Mouse (Mus musculus) natural killer cell, adult 2 months (primary cell): ENCODE results near the gene Gfy.

Source experiments
- DNase-seq, 2 experiments: peaks; one replicate each; pipeline ENCODE4 v3.0.0; 2022; ENCODE audit warnings: low spot score in 2 of 2

Gene Gfy

GRCm38 (mm10) chr7:45150321-45150720, 29.0 kb downstream of the Gfy start:
- DNase-seq: no peak

DNA sequence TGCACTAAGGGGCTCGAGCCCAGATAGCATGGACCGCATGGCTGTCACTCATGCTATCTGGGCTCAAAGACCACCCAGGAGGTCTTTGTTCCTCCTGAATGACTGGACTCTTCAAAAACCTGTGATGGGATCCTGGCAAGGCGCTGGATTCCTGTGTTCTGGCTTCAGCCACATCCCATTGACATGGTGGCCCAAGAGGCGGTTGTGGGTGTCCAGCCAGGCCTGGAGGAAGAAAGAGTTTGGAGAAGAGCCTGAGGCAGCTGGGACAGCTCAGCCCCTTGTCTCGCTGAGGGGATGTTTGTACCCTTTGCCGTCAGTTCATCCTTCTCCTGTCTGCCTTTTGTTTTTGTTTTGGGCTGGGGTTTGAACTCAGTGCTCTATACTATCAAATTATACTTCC, 29.8 kb downstream of the Gfy start:
- no peak for DNase-seq

- DNase-seq: no peak
These were observed 30.8 kb downstream of the Gfy start for GRCm38 (mm10) chr7:45148534-45149098.

GRCm38 (mm10) chr7:45147899-45148298, 31.5 kb downstream of the Gfy start:
- no peak for DNase-seq

DNA sequence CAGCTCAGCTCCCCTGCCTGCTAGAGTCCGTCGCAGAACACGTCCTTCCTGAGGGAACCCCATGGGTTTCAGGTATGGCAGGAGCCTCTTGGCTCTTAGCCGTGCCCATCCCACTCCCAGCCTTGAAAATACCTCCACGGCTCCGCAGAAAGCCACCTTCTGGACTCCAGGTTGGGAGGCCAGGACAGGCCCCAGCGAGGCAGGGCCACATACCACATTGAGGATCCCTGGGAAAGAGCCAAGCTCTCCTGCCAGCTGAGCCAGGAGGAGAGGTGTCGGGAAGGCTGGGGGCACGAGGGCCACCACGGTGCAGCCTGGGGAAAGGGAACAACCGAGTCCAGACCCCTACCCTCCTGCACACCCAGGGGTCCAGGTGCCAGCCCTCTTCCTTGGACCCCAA, 32.1 kb downstream of the Gfy start:
- DNase-seq: no peak

GRCm38 (mm10) chr7:45145460-45145859, 33.9 kb downstream of the Gfy start:
- no peak for DNase-seq

GRCm38 (mm10) chr7:45144368-45145174, 34.8 kb downstream of the Gfy start:
- no peak for DNase-seq

- DNase-seq: no peak
These were observed 37.5 kb downstream of the Gfy start for GRCm38 (mm10) chr7:45141914-45142313.

DNA sequence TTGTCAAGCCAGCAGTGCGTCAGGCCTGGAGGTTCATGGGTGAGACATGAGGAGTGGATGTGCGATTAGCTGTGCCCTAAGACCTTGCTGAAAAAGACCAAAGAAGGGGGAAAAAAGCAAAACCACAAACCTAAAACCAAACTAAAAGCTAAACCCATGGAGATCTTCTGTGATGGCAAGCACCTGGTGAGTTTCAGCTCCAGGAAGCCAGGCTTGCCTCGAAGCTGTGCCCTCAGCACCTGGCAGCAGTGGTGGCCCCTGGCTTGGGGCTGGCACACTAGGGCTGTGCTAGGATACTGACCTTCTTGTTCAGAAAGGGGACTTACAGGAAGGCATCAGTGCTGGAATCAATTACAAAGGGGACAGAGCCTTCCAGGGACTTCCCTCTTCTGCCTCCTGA, 38.0 kb downstream of the Gfy start:
- no peak for DNase-seq

GRCm38 (mm10) chr7:45139904-45140723, 39.3 kb downstream of the Gfy start:
- DNase-seq: no peak

DNA sequence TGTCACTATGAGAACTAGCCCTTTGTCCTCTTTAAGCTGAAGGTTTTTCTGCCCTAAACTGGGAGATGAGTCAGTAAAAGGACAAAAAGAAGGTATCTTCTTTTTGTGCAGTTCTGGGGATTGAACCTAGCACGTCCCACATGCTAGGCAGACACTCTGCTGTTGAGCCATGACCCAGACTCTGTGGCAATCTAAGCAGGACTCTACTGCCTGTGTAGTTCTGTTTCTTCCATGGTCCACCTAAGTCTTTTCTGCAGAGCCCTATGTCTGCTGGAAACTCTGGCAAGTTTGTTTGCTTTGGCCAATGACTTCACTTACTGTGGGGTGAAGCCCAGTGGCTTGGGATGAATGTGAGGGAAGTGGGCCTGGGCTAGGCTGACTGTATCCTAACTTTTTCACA, 41.0 kb downstream of the Gfy start:
- no peak for DNase-seq

DNA sequence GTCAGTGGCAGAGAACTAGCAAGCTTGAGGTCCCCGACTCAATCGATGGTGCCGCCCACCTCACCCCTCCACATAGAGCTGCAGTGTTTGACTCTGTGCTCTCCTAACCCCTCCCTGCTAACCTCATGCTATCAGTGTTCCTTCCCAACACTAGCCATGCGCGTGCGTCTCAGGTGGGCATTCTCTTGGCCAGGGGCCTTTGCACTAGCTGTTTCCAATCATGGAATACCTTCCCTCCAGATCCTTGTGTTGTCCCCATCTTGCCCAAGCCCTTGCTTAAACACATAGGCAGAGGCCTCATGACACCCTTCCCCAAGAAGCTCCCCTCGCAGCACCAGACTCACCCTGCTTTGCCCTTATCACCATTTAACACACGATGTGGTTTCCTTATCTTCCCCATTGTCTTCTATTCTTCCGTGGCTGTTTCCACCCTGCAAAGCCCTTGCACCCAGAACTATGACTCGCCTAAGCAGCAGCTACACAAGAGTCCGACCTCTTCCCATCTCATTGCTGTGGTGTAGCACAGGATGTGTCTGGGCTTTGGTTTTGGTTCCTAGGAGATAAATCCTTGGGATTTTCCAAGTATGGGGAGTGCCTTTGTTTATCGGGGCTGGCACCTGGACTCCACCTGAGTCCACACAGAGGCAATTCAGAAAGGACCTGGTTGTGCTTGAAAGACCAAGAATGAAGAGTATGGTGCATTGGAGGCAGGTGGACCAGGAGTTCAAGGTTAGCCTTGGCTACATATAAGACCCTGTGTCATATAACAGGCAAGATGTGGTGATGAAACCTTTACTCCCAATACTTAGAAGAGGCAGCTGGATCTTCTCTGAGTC, 42.0 kb downstream of the Gfy start:
- DNase-seq: no peak

DNA sequence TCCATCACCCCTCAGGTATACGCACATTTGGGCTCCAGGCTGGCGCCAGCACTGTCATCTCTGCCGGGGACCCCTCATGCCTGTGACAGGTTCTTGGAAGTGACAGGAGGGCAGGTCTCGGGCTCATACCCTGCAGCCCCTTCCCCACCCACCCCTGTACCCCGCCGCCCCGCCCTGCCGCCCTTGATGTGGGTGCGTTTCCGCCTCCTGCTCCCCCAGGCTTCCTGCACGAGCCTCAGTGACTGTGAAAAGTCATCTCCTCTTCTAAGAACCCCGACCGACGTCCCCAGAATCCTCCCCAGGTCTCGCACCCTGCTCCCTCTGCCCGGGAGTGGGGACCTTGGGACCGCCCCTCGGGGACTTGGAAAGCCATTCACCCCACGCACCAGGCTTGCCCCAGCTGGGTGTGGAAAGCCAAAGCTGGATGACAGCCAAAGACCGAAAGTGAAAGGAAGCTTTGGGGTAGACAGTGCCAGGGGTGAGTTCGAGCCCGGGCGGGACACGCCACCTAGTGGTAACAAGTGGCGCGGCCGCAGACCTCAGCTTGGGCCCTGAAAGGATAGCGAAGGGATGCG, 43.3 kb downstream of the Gfy start, which contains the start of the genes Gm45713 and Flt3l:
Gm45713 (minus strand) TSS at position 239 of the 575 bp plus-strand sequence.
Flt3l (minus strand) TSS at position 440 of the 575 bp plus-strand sequence.
- DNase-seq: peak; percentile 90

DNA sequence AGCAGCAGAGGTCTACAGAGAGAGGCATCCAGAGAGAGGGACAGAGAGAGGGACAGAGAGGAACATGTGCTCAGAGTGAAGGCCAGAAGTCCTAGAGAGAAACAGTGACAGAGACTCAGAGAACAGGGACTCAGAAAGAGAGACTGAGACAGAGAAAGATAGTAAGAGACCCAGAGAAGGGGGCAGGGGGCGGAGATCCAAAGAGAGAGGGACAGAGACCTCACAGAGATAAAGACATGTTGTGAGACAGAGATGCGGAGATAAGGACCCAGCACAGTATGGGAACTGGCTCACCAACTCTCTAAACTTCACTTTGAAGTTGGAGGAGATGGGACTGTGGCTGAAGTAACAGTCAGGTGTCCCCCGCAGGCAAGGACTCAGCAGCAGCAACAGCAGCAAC, 44.0 kb downstream of the Gfy start:
- DNase-seq: no peak

DNA sequence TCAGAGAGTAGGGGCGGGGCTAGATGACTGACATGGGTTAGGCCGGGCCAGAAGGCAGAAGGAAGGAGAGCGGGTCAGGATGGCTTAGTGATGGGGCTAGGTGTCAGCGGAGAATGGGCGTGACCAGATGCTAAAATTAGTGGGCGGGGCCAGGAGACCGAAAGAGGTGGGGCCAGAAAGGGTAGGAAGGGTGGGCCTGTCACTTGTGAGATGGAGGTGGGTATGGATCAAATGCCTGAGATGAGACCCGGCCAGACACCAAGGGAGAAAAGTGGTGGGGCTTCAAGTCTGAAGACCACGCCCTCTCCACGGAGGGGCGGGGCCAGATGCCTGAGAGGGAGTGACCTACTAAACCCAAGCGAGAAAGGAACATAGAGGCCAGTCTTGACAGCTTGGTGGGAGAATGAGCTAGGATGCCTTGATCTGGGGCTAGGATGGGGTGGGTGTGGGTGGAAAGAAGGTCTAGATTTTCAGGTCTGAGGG, 44.8 kb downstream of the Gfy start:
- DNase-seq: peak; percentile 48 to 50

DNA sequence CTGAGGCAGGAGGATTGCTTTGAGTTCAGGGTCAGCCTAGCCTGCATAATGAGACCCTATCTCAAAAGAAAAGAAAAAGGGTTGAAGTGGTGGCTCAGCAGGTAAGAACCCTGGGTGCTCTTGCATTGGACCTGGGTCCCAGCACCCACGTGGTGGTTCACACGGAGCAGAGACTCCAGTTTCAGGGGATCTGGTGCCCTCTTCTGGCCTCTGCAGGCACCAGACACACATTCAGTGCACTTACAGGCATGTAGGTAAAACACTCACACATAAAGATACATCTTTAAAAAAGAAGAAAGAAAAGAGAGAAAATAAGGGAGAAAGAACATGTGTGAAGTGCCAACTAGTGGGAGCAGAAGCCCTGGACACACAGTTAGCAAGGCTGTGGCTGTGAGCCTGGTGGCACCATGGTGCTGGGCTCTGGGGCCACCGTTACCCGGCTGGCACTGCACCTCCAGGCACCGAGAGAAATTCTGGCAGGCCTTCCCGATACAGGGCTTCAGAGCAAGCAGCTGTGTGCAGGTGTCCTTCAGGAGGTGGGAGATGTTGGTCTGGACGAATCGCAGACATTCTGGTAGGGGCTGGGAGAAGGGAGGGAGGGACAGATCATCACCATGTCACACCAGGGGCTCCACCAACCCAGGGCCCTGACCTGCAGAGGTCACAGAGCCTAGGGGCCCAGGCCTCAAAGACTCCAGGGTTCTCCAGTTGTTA, 45.8 kb downstream of the Gfy start:
- DNase-seq: no peak

DNA sequence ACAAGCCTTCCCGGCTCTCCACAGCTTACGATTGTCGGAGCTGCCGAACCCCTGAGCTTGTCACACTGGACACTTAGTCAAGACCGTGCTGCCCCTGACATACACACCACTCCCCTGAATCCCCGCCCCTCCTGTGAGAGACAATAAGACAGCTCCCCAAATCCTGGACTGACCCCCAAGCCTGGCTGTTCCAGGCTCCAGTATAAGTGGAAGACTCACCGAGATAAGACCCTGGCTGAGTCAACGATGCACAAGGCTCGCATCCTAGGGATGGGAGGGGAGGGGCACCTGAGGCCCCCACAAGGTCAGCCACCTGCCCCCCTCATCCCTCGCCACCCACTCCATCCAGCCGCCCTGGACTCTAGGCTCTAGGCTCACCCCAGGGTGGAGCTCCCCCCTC, 47.5 kb downstream of the Gfy start:
- no peak for DNase-seq

DNA sequence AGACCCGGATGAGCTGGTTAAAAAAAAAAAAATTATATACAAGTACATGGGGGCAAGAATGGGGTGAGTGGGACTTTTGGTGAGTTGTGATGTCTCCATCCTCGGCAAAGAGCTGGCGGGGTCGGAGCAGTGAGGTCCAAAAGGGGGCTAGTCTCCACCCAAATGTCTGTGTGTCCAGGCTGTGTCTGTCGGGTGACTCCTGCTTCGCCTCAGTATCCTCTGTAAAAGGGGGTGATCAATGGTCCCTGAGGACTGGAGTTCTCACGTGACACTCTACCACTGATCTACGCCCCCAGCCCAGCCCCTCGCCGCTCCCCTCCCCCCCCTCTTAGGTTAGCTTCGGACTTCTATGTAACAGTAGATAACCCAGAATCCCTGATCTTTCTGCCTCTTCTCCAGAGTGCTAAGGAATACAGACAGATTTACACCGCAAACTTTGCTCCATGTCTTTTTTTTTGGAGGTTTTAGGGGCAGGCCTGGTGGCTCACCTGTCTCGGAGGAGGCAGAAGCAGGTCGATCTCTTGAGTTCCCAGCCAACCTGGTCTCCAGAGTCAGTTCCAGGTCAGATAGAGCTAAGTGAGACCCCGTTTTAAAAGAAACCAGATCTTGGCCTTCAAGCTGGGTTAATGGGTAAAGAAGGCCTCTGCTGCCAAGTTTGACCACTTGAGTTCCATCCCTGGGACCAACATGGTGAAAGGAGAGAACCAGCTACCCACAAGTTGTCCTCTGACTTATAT, 49.4 kb downstream of the Gfy start:
- no peak for DNase-seq

- no peak for DNase-seq
These were observed 50.1 kb downstream of the Gfy start for GRCm38 (mm10) chr7:45129318-45129717.
